Mouse (Mus musculus): ENCODE results near the gene Dimt1. TPM values are rescaled to one million over a fixed set of nuclear protein-coding genes. Genes with fewer than 3 reads are reported as not detected.
"Not testable (repeated sequence)": the region's sequence is repeated elsewhere in the genome, so short reads cannot be mapped to it uniquely, and the experiment has no call there.

Dimt1 gene
- 26.3 and 28.4 TPM in 2 replicates for polyA plus RNA-seq (2012; rRNA removed)

- peak; percentile 96 to 97 for DNase-seq (ENCODE audit: extremely low spot score in 1 of 2, low spot score in 1 of 2)
Measured at GRCm38 (mm10) chr13:106946594-106947540, at the start of gene Dimt1. TSS of gene Dimt1 (plus strand) at chr13:106947127.

- no peak for DNase-seq (ENCODE audit: extremely low spot score in 1 of 2, low spot score in 1 of 2)
Measured at GRCm38 (mm10) chr13:106904637-106905036, 42.3 kb upstream of the Dimt1 start.

DNA sequence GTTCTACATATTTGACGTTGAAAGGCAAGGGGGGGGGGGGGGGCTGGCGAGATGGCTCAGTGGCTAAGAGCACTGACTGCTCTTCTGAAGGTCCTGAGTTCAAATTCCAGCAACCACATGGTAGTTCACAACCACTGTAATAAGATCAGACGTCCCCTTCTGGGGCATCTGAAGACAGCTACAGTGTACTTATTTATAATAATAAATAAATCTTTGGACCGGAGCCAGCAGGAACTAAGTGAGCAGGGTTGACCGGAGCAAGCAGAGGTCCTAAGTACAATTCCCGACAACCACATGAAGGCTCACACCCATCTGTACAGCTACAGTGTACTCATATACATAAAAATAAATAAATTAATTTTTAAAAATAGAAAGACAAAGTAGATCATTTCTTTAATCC lies 41.8 kb upstream of the Dimt1 start:
- not testable (repeated sequence) for DNase-seq (ENCODE audit: extremely low spot score in 1 of 2, low spot score in 1 of 2)

DNA sequence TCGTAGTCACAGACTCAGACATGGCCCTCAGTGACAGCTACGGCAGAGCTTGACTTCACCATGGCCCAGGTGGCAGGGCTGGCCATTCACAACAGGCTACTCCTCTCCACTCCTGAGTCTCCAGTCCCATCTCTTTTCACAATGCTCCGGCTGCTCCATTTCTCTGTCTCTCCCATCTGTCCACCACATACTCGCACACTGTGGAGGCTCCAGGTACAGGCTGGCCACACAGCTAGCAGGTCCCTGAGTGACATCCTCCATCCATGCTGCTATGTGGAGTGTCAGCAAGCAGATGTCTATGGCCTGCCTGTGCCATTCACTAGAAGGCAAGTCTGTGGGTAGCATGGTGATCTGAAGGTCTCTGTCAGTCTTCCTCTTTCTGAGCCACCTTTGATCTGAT lies 39.7 kb upstream of the Dimt1 start:
- no peak for DNase-seq (ENCODE audit: extremely low spot score in 1 of 2, low spot score in 1 of 2)

- no peak for DNase-seq (ENCODE audit: extremely low spot score in 1 of 2, low spot score in 1 of 2)
Measured at GRCm38 (mm10) chr13:106910096-106910495, 36.8 kb upstream of the Dimt1 start.

DNA sequence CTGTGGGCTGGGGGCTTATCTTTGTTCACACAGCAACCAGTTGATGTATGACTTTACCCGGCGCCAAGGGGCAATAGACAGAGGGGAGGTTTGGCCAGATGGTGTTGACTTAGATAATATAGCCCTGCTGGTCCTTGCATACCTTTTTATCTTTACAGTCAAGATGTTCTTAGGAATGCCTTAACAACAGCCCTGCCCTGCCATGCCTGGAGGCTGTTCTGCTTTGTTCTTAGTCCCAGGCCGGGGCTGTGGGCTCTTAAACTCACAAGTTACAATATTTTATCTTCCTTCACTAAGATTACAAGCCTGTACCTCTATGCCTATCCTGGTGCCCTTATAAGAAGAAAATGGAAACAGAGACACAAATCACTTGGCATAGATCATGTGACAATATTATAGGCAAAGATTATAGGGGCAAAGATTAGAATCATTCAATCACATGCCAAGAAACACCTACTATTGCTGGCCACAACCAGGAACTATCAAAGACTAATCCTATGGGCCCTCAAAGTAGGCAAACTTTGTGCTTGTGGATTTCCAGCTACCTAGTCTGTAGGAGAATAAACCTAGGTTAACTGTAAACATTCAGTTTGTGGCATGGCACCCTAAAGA lies 33.7 kb upstream of the Dimt1 start:
- no peak for DNase-seq (ENCODE audit: extremely low spot score in 1 of 2, low spot score in 1 of 2)

DNA sequence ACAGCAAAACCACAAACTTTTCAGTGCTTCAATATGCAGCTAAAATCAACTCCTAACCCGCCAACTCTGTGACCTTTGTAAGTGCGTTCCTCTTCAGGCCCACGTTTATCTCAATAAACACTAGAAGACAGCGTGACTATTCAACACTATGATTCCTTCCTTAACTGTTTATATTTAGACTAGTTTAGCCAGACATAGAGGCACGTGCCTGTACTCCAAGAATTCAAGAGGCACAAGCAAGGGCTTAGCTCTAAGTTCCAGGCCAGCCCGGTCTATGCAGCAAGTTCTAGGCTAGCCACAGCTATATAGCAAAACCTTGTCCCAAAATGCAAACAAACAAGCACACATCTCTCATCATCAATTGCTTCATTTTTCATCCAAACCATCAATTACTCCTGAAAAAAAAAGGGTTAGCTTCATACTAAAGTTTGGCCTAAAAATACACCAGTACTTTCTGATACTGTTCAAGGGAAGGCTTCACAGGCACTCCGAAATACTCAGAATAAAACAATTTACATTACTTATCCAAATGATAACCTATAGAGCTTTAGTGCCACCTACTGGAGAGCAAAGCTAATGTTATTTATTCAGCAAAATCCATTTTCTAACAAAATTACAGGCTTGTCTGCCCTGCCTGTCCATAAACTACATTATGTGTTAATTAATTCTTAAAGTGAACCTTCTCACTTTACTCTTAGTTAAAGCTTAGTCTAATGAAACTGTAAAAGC lies 28.4 kb upstream of the Dimt1 start:
- peak in 1 of 2 experiments; percentile 77 for DNase-seq (ENCODE audit: extremely low spot score in 1 of 2, low spot score in 1 of 2)

GRCm38 (mm10) chr13:106925921-106926320 lies 21.0 kb upstream of the Dimt1 start:
- DNase-seq (ENCODE audit: extremely low spot score in 1 of 2, low spot score in 1 of 2): not testable (repeated sequence)

GRCm38 (mm10) chr13:106928296-106928695 lies 18.6 kb upstream of the Dimt1 start:
- DNase-seq (ENCODE audit: extremely low spot score in 1 of 2, low spot score in 1 of 2): no peak

DNA sequence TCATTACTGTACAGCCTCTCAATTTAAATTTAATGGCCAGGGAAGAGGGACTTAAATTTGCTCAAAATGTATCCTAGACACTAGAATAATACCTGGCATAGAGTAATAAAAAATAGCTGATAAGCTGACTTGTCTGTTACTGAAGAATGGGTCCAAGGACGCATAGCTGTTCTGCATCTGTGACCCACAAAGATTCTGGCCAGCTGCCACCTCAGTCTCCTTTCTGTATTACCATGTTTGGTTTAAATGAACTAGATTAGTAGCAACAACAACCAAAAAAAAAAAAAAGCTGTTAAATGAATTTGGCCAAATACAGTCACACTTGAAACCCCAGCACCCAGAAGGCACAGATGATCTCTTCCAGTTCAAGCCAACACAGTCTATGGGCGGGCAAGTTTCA lies 17.7 kb upstream of the Dimt1 start:
- no peak for DNase-seq (ENCODE audit: extremely low spot score in 1 of 2, low spot score in 1 of 2)

DNA sequence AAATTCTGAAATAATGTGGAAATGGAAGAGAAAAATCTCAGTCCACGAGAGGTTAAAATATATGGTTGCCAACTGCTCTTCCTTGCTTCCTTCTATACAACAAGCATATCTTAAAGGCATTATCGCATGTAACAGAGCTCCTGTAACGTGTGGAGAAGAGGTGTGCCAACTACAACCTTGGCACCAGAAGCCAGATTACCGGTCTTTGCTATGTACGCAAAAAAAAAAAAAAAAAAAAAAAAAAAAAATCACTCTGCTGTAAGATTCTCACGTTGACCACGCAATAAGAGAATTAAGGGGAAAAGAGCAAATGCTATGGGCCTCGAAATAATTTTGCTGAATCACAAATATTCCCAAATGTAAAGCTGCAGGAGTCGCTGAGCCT lies 11.1 kb upstream of the Dimt1 start:
- no peak for DNase-seq (ENCODE audit: extremely low spot score in 1 of 2, low spot score in 1 of 2)

- peak; percentile 87 to 94 for DNase-seq (ENCODE audit: extremely low spot score in 1 of 2, low spot score in 1 of 2)
Measured at GRCm38 (mm10) chr13:106936256-106937137, 10.4 kb upstream of the Dimt1 start, which contains the start of gene Ipo11. TSS of gene Ipo11 (minus strand) at chr13:106936958.

DNA sequence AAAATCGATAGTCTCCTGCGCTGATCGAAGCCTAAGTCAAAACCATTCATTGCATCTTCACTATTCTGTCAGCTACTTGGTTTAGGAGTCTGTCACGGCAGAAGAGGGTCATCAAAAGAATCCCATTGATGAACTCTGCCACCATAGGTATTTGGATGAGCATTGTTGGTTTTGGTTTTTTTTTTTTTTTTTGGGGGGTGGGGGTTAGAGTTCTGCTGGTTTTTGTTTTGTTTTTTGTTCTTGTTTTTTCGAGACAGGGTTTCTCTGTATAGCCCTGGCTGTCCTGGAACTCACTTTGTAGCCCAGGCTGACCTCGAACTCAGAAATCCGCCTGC lies 9.8 kb upstream of the Dimt1 start:
- no peak for DNase-seq (ENCODE audit: extremely low spot score in 1 of 2, low spot score in 1 of 2)

- no peak for DNase-seq (ENCODE audit: extremely low spot score in 1 of 2, low spot score in 1 of 2)
Measured at GRCm38 (mm10) chr13:106941211-106941976, 5.5 kb upstream of the Dimt1 start.

- no peak for DNase-seq (ENCODE audit: extremely low spot score in 1 of 2, low spot score in 1 of 2)
Measured at GRCm38 (mm10) chr13:106942721-106943120, 4.2 kb upstream of the Dimt1 start.

DNA sequence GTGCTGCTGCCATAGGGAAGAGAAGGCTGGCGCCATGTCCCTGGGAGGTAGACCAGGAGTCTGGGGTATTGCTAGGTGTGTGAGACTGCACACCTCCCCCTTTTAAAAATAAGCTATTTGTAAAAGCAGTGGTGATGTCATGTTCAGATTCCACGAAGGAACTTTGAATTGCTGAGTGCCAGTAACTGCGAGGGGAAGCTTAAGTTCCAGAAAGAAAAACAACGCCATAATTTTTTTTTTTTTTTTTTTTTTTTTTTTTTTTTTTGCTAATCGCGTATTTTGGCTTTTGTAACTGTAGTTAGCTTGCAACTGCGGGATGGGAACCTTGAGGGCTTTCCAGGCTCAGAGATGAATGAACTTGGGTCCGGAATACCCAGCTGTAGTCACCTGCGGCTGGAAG lies 1.4 kb upstream of the Dimt1 start:
- DNase-seq (ENCODE audit: extremely low spot score in 1 of 2, low spot score in 1 of 2): no peak

- no peak for DNase-seq (ENCODE audit: extremely low spot score in 1 of 2, low spot score in 1 of 2)
Measured at GRCm38 (mm10) chr13:106947583-106947982, 656 bp downstream of the Dimt1 start.

- no peak for DNase-seq (ENCODE audit: extremely low spot score in 1 of 2, low spot score in 1 of 2)
Measured at GRCm38 (mm10) chr13:106954880-106955279, 8.0 kb downstream of the Dimt1 start.

DNA sequence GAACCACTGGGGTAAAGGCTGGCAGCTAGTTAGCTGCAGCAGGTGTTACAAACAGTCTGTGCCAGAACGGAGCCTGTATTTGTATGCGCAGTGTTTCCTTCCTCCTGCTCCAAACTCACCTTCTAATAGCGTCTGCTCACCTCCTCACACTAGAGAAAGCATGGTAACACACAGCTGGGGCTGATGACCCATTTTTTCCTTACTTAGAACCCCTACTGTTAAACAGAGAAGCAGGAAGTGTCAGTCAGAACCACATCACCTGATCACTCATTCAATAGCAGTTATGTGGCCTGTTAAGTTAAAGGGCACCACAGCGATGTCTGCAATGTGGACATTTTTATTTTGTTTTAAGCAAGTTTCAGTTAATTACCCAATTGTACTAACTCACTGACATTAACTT lies 10.6 kb downstream of the Dimt1 start:
- no peak for DNase-seq (ENCODE audit: extremely low spot score in 1 of 2, low spot score in 1 of 2)

DNA sequence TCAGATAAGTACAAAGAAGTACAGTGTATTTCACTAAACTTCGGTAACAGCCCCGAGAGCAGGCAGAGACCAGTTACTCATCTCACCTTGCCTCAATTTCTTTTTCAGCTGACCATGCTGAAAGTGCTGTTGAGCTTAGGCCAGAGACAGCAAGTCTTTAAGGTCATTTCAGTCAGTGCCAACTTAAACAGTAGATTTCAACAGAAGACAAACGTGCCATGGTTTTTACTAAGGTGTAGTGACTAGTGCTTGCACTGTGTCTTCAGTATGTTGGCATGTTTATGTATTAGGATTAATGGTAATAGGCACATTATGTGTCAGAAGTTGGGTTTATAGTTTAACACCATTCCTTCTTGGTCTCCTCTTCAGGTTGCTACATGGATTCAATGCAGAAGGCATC lies 11.4 kb downstream of the Dimt1 start:
- no peak for DNase-seq (ENCODE audit: extremely low spot score in 1 of 2, low spot score in 1 of 2)
